Mouse (Mus musculus) limb, embryonic 11.5 days (tissue): ENCODE data around the gene Purb. TPM values are rescaled to one million over a fixed set of nuclear protein-coding genes. Genes with fewer than 3 reads are reported as not detected.

Experiments
- ATAC-seq: fragments of 200-750 bp; cut with Nextera tagmentation; 2 replicates; pipeline ENCODE4 v1.8.0; 2017; ENCODE audit warnings: low read depth; ENCODE audit not compliant: insufficient number of reproducible peaks, low FRiP score, low TSS enrichment
- DNase-seq: peaks from one replicate; pipeline ENCODE4 v3.0.0-alpha.2; 2015; ENCODE audit warnings: low spot score
- H3K27ac ChIP-seq: fragments of 300-500 bp; sonication (generic); replicated peaks from 2 replicates; pipeline ENCODE4 v1.5.1; 2014; ENCODE audit warnings: low read depth, mild to moderate bottlenecking, low read length
- H3K27me3 ChIP-seq: fragments of 300-500 bp; sonication (generic); 2 replicates; pipeline ENCODE4 v1.6.1; 2014; ENCODE audit warnings: mild to moderate bottlenecking, low read length, mixed read lengths; ENCODE audit not compliant: control insufficient read depth, insufficient read depth
- H3K36me3 ChIP-seq: fragments of 300-500 bp; sonication (generic); 2 replicates; pipeline ENCODE4 v1.6.1; 2014; ENCODE audit warnings: mild to moderate bottlenecking, low read length, moderate library complexity, mixed read lengths; ENCODE audit not compliant: control insufficient read depth, insufficient read depth
- H3K4me1 ChIP-seq: fragments of 300-500 bp; sonication (generic); 2 replicates; pipeline ENCODE4 v1.6.1; 2014; ENCODE audit warnings: low read length, mixed read lengths; ENCODE audit not compliant: control insufficient read depth, insufficient read depth
- H3K4me2 ChIP-seq: fragments of 300-500 bp; sonication (generic); 2 replicates; pipeline ENCODE4 v1.6.1; 2014; ENCODE audit warnings: low read depth, mild to moderate bottlenecking, moderate library complexity; ENCODE audit not compliant: severe bottlenecking
- H3K4me3 ChIP-seq: fragments of 300-500 bp; sonication (generic); 2 replicates; pipeline ENCODE4 v1.5.1; 2014; ENCODE audit warnings: low read depth, low read length
- H3K9ac ChIP-seq: fragments of 300-500 bp; sonication (generic); 2 replicates; pipeline ENCODE4 v1.6.1; 2014; ENCODE audit warnings: mild to moderate bottlenecking, low read length
- H3K9me3 ChIP-seq: fragments of 300-500 bp; sonication (generic); 2 replicates; pipeline ENCODE4 v1.6.1; 2016; ENCODE audit warnings: low read length; ENCODE audit not compliant: control insufficient read depth
- WGBS: fragments of 180-500 bp; shearing (Covaris S2); extraction: QIAGEN DNeasy Blood & Tissue Kit; methylation state at CpG from one replicate; pipeline ENCODE4 v1.1.7; 2014; 5-methylcytosine and 5-hydroxymethylcytosine counted together
- polyA plus RNA-seq: library from polyadenylated mRNA; unstranded; fragments of >200 nt; fragmentation: Nextera tagmentation; extraction: Ambion mirVana; gene quantifications from 2 replicates; pipeline ENCODE4 v1.2.1, GENCODE M21; 2014

Purb gene
- polyA plus RNA-seq, 1 experiment from 2014 or later = 16.4 TPM

DNA sequence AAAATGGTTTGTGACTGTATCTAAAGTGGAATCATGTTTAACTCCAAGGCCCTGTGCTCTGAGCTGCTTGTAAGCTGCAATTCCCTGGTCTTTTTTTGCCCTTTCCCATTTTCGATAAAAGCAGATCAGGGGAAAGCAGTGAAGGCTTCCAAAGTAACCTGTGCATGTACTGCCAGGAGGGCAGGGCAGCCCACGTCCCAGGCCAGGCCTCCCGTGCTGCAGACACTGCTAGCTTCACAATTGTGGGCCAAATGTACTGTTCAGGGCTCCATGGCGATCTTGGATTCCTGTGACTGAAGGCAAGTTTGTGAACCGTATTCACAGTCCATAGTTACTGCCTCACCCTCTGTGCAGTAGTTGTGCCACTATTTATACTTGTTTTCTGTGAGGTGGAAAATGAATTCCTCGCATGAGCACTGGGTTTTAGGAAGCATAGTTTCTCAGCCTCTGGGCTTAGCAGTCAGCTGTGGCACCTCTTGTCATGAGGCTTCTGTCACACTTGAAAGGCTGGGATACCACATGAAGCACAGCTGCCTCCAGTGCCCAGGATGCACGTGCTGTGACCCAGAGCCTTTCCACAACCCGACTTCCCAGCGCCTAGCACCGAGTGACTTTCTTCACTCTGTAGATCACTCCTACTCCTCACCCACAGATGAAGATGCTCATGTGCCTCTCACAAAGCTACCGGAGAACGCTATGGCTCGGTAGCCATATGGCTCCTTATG is 5.1 kb upstream of the Purb start:
- WGBS = 84% methylated on average over 13 of the region's 13 CpGs
- ATAC-seq = no peak
- no peak for DNase-seq
- H3K4me2 ChIP-seq = no peak overlapping the region
- no peaks in the 10 kb centered on the region for H3K4me1 ChIP-seq
- no peaks in the 10 kb centered on the region for H3K36me3 ChIP-seq
- H3K9me3 ChIP-seq = no peaks in the 10 kb centered on the region
- no peak overlapping the region for H3K27ac ChIP-seq
- H3K9ac ChIP-seq = no peak overlapping the region
- no peaks in the 10 kb centered on the region for H3K27me3 ChIP-seq
- no peak overlapping the region for H3K4me3 ChIP-seq

DNA sequence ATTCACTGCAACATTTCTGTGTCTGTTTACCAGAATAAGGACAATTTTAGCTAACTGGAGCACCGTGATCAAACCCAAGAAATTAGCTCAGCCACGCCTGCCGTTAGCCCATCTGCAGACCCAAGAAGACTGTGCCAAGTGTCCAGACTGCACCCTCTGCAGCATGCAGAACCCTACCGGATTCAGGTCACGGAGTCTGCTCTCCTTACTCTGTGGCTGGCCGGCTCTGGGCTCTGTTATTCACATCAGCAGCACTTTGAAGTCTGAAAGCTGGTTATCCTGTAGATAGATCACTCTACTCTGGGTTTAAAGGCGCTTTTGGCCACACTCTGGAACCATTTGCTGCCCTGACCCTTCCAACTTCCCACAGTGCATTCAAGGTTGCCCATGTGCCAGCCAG is 4.5 kb upstream of the Purb start:
- Histone ChIP-seq H3K27ac (no peak overlapping the region), H3K4me1 (no peaks in the 10 kb centered on the region), H3K9ac (no peak overlapping the region), H3K4me3 (no peak overlapping the region), H3K9me3 (no peaks in the 10 kb centered on the region), H3K27me3 (no peaks in the 10 kb centered on the region), H3K4me2 (no peak overlapping the region), H3K36me3 (no peaks in the 10 kb centered on the region)
- WGBS = 71% methylated on average over 7 of the region's 7 CpGs
- no peak for ATAC-seq
- no peak for DNase-seq

DNA sequence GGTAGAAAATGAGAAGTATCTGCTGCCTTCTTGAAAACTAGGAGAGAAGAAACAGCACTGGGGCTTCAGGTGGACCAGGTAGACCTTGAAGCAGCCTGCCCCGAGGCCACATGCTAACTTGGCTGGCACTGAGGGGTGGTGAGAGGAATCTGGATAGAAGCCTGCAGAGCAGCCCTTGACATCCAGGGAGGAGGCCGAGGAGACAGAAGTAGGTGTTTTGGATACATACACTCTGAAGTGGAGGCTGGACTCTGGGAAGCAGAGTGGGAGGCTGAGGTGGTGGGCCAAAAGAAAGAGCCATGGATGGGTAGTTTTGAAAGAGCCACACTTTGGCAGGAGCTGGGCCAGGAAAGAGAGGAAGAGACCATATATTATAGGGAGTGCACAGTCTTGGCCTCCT is 3.5 kb upstream of the Purb start:
- Histone ChIP-seq H3K4me3 (no peak overlapping the region), H3K9me3 (no peaks in the 10 kb centered on the region), H3K27ac (no peak overlapping the region), H3K4me1 (peaks cover 2% of the 10 kb centered on the region; the same call in 1 of the 2 replicates), H3K4me2 (no peak overlapping the region), H3K27me3 (no peaks in the 10 kb centered on the region), H3K36me3 (no peaks in the 10 kb centered on the region), H3K9ac (no peak overlapping the region)
- 75% methylated on average over 2 of the region's 2 CpGs for WGBS
- DNase-seq (no peak), ATAC-seq (no peak)

DNA sequence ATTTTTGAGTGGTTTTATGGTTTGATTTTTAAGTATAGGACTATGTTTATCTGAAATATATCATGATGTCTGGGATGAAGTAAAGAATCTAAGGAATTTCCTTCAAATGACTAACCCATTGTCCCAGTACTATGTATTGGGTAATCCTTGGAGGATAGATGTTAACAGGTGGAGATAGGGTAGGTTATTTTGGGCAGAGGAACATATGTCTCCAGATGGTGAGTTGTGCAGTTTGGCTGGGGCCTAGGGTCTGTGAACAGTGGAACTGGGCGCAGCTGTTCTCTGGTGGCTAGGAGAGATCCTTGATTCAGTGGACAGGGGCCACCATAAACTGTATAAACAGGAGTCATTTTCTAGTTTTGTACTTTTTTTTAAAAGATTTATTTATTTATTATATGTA is 1.6 kb upstream of the Purb start:
- no peaks in the 10 kb centered on the region for H3K27me3 ChIP-seq
- H3K9me3 ChIP-seq = no peaks in the 10 kb centered on the region
- no peak overlapping the region for H3K27ac ChIP-seq
- ATAC-seq = no peak
- DNase-seq = no peak
- H3K4me3 ChIP-seq = no peak overlapping the region
- no peak overlapping the region for H3K9ac ChIP-seq
- 92% methylated on average over 1 of the region's 1 CpGs for WGBS
- peaks cover 15% of the 10 kb centered on the region for H3K4me1 ChIP-seq
- no peak overlapping the region for H3K4me2 ChIP-seq
- H3K36me3 ChIP-seq = no peaks in the 10 kb centered on the region

DNA sequence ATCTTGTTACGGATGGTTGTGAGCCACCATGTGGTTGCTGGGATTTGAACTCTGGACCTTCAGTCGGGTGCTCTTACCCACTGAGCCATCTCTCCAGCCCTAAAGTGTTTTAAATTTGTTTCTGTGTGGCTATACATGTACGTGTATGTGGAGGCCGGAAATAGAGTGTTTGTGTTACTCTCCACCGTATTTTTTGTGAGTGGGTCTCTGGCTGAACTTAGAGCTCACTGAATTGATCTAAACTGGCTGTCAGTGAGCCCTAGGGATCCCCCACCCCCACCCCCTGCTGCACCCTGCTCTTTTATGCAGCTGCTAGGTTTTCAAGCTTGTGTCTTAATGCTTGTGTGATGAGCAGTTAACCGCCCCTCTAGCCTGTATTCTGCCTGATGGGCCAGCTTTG is 1.2 kb upstream of the Purb start:
- no peak for DNase-seq
- H3K9me3 ChIP-seq = no peaks in the 10 kb centered on the region
- peaks cover 17% of the 10 kb centered on the region for H3K4me1 ChIP-seq
- H3K27ac ChIP-seq = no peak overlapping the region
- 79% methylated on average over 6 of the region's 6 CpGs for WGBS
- ATAC-seq = no peak
- no peaks in the 10 kb centered on the region for H3K27me3 ChIP-seq
- H3K36me3 ChIP-seq = no peaks in the 10 kb centered on the region
- H3K4me3 ChIP-seq = no peak overlapping the region
- no peak overlapping the region for H3K4me2 ChIP-seq
- H3K9ac ChIP-seq = no peak overlapping the region

DNA sequence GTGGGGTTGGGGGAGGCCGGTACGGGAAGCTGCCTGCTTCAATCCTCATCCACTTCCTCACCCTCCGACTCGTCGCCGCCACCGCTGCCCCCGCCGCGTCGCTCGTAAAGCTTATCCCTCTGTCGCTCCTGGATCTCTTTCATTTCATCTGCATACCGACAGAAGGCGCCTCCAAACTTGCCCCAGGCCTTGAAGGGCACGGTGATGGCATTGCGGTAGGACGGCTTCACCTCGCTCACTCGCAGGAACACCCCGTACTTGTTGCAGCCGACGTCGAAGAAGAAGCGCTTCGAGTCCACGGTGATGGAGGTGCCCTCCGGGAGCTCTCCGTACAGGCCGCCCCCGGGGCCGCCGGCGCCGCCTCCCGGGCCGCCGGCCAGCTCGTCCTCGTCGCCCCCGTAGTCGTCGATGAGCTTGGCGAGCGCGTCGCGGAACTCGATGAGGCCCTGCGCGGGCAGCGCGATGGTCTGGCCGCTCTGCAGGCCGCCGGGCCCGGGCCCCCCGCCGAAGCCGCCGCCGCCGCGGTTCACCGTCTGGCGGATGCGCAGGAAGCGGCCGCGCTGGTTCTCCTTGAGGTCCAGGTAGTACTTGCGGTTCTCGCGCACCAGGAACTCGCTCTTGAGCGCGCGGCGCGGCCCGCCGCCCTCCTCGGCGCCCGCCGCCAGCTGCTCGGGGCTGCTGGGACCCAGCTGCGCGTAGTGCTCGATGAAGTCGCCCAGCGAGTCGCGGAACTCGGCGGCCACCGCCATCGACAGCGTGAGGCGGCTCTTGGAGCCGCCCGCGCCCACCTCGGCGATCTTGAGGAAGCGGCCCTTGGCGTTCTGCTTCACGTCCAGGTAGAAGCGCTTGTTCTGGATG is 614 bp downstream of the Purb start:
- H3K27me3 ChIP-seq = no peaks in the 10 kb centered on the region
- H3K4me3 ChIP-seq = peak overlapping the region; percentile 95
- peak overlapping the region; percentile 93 for H3K27ac ChIP-seq
- WGBS = under 1% methylated on average over 109 of the region's 109 CpGs
- no peaks in the 10 kb centered on the region for H3K9me3 ChIP-seq
- peak overlapping the region; percentile 89 for H3K4me2 ChIP-seq
- ATAC-seq (no peak; the same call in 1 of the 2 replicates), DNase-seq (peak; percentile 62)
- peaks cover 5% of the 10 kb centered on the region; the same call in 1 of the 2 replicates for H3K36me3 ChIP-seq
- peak overlapping the region; percentile 86 for H3K9ac ChIP-seq
- peaks cover 25% of the 10 kb centered on the region for H3K4me1 ChIP-seq

DNA sequence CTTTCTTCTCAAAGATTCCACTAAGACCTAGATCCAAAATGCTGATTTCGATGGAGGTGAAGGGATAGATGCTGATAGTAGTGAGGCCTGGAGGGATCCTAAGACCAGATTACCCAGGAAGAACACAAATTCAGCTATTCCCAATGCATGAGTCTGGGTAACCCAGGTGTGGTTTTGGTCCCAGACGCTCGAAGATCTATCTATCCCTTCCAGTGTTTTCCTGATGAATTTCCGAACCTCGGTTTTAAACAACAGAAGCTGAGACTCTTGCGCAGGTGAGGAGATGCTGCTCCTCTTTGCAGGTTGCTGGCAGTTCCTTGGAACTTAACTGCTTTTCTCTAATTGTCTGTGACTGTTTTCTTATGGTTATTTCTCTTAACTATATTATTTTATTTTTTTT is 1.3 kb downstream of the Purb start:
- ATAC-seq = no peak
- Histone ChIP-seq H3K4me1 (peaks cover 25% of the 10 kb centered on the region), H3K4me3 (peak overlapping the region; percentile 95), H3K27me3 (no peaks in the 10 kb centered on the region), H3K36me3 (peaks cover 6% of the 10 kb centered on the region; the same call in 1 of the 2 replicates), H3K27ac (no peak overlapping the region; the same call in 1 of the 2 replicates), H3K9me3 (no peaks in the 10 kb centered on the region), H3K4me2 (peak overlapping the region; percentile 89), H3K9ac (peak overlapping the region; percentile 86)
- 42% methylated on average over 6 of the region's 6 CpGs for WGBS
- DNase-seq = no peak

DNA sequence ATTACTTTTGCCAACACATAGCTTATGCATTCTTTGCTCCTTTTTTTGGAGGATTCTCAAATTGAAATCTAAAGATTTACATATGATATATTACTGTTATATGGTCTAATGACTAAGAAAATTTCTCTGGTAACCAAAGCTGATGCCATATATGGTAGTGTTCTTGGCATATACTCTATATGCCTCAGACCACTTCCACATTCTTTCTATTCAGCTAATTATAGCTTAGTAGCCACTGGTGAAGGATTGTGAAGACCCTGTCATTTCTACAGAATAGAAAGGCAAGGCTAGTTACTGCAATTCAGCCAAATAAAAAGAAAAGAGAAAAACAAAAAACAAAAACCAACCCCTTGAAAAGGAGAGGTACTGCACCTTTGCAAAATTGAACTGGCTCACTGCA is 3.6 kb downstream of the Purb start:
- no peak for DNase-seq

More for the DNA sequence above, 3.6 kb downstream of the Purb start:
- H3K27me3 ChIP-seq = no peaks in the 10 kb centered on the region
- H3K4me3 ChIP-seq = peak overlapping the region; percentile 14
- H3K4me1 ChIP-seq = peaks cover 25% of the 10 kb centered on the region
- H3K4me2 ChIP-seq = peak overlapping the region; percentile 55
- ATAC-seq = no peak
- no peaks in the 10 kb centered on the region for H3K9me3 ChIP-seq
- peaks cover 10% of the 10 kb centered on the region; the same call in 1 of the 2 replicates for H3K36me3 ChIP-seq
- no peak overlapping the region for H3K9ac ChIP-seq
- no peak overlapping the region for H3K27ac ChIP-seq
